Mouse (Mus musculus) adrenal gland, adult 10 weeks (tissue): Measurements from ENCODE around the gene Dzank1. TPM values are rescaled to one million over a fixed set of nuclear protein-coding genes. Genes with fewer than 3 reads are reported as not detected.

Experiments
- polyA plus RNA-seq: library from polyadenylated mRNA; stranded (reverse); fragments of 350-450 nt; fragmentation: Illumina TruSeq; extraction: RNeasy Lipid Tissue Mini Kit (QIAGEN cat#74804); gene quantifications from one replicate; pipeline ENCODE4 v1.2.3, GENCODE M21; 2014; ENCODE audit warnings: low read depth, low replicate concordance

Dzank1 gene
- 5.9 TPM for polyA plus RNA-seq

GRCm38 (mm10) chr2:144526981-144527820 is at the start of gene Dzank1, which contains the start of gene Polr3f:
Gene Dzank1, minus strand, starts transcription at chr2:144527414.
Gene Polr3f, plus strand, starts transcription at chr2:144527718.

DNA sequence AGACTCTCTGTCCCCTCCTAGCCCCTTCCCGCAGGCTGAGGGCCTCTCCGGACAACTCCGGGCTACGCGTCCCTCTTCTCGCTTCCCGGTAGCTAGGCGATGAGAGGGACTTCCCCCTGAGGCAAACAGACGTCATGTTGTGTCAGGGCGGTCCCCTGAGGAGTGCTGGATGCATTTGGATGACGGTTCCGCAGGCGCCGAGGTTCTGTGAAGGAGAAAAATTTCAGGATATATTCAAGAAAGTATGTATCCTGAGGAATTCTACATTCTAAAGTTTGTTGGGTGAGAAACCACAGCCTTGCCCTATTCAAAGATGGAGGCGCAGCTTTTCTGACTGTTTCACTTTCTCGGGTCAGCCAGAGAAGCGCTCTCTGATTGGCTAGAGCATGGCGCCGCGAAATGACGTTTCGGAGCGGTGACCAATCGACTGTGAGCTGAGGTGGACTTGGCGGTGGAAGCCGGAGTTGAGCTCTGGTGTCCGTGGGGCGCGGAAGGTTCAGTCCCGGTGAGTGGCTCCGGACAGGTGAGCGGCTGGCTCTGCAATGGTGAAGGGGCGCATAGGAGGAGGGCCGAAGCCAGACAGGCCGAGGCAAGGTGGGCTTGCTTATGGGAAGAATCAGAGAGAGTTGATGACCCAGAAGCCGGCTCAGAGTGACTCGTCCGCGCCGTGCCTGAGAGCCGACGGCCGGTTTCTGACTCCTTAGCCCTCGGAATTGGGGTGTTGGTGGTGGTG is 28.8 kb upstream of the Dzank1 start, which contains the start of gene Sec23b:
TSS of gene Sec23b (plus strand) at position 410 of the 733 bp plus-strand sequence.

GRCm38 (mm10) chr2:144550529-144550928 is 23.3 kb upstream of the Dzank1 start, which contains the start of gene Rbbp9:
Gene Rbbp9, minus strand, starts transcription at chr2:144550869.

Other genes starting within 250 kb of the Dzank1 start
- gene Ovol2, start 195.3 kb downstream of the Dzank1 start, polyA plus RNA-seq = not detected
- gene Kat14, start 158.4 kb downstream of the Dzank1 start, polyA plus RNA-seq = 10.1 TPM
- gene Pet117, start 158.4 kb downstream of the Dzank1 start, polyA plus RNA-seq = 8.5 TPM
- 54.4 TPM for gene Polr3f, start 304 bp upstream of the Dzank1 start, polyA plus RNA-seq
- gene Rbbp9, start 23.5 kb upstream of the Dzank1 start, polyA plus RNA-seq = 126 TPM
- gene Sec23b, start 28.8 kb upstream of the Dzank1 start, polyA plus RNA-seq = 134 TPM
- gene Smim26, start 66.6 kb upstream of the Dzank1 start, polyA plus RNA-seq = 41.1 TPM
- 18.3 TPM for gene Dtd1, start 72.5 kb upstream of the Dzank1 start, polyA plus RNA-seq